ENCODE assay signal across 8 mouse cellular contexts in genomic region chr13:56600216-56600890, GRCm38 (mm10). TPM values are rescaled to one million over a fixed set of nuclear protein-coding genes. Genes with fewer than 3 reads are reported as not detected.
DNase-seq lines count a peak whose midpoint lies in the region; ATAC-seq and TF ChIP-seq lines count a peak whose summit lies in the region.

No protein-coding gene starts in this region.

- H3K9me3 ChIP-seq in hindbrain, embryonic 10.5 days: no peaks in the 10 kb centered on the region
- H3K9me3 ChIP-seq in hindbrain, embryonic 16.5 days (ENCODE audit: control insufficient read depth, low read length): no peaks in the 10 kb centered on the region

- peak overlapping the region; percentile 80 for H3K27ac ChIP-seq in hindbrain, embryonic 10.5 days
- H3K27ac ChIP-seq in hindbrain, embryonic 16.5 days (ENCODE audit: low read depth, low read length): no peak overlapping the region
- H3K27ac ChIP-seq in heart, adult 2 months: peak overlapping the region; percentile 7; the same call in 1 of the 2 replicates
- no peak overlapping the region for H3K27ac ChIP-seq in left cerebral cortex, adult 2 months

- H3K4me2 ChIP-seq in hindbrain, embryonic 16.5 days (ENCODE audit: low read length): no peak overlapping the region

- H3K27me3 ChIP-seq in hindbrain, embryonic 10.5 days (ENCODE audit: insufficient read depth, poor library complexity, severe bottlenecking): no peaks in the 10 kb centered on the region
- H3K27me3 ChIP-seq in hindbrain, embryonic 16.5 days (replicated peaks; ENCODE audit: control insufficient read depth, insufficient read depth, low read length): no peaks in the 10 kb centered on the region; the same call in 1 of the 2 replicates
- no peaks in the 10 kb centered on the region for H3K27me3 ChIP-seq in heart, adult 2 months (ENCODE audit: control insufficient read depth, insufficient read depth, low read length)

- H3K4me1 ChIP-seq in hindbrain, embryonic 10.5 days (replicated peaks): peaks cover 35% of the 10 kb centered on the region
- peaks cover 11% of the 10 kb centered on the region for H3K4me1 ChIP-seq in hindbrain, embryonic 16.5 days (ENCODE audit: control insufficient read depth, insufficient read depth, low read depth, low read length)
- peaks cover 25% of the 10 kb centered on the region for H3K4me1 ChIP-seq in heart, adult 2 months (ENCODE audit: control insufficient read depth, insufficient read depth, low read length)

- DNase-seq in hindbrain, embryonic 10.5 days (ENCODE audit: low spot score): peak; percentile 47
- peak; percentile 81 for DNase-seq in brain, adult 2 months (ENCODE audit: low read depth, low spot score)
- peak; percentile 71 to 81 for DNase-seq in heart, adult 2 months
- DNase-seq in kidney, postnatal 14 days: peak; percentile 48
- DNase-seq in skeletal muscle tissue, adult 2 months (ENCODE audit: low read depth, low spot score): peak; percentile 85
- DNase-seq in spleen, postnatal 36 days (ENCODE audit: low spot score in 2 of 2): no peak
- DNase-seq in left cerebral cortex, adult 2 months (ENCODE audit: extremely low spot score in 1 of 2, low spot score in 2 of 2): no peak

- intact Hi-C loops in heart, adult 2 months (cut with DNase I): loop anchor here (2.0 kb wide), 1 partner anchor 34 kb away; no protein-coding TSS in a partner anchor
- intact Hi-C loops in left cerebral cortex, adult 2 months (cut with DNase I): no loop called here

- H3K9ac ChIP-seq in hindbrain, embryonic 16.5 days (ENCODE audit: low read depth, low read length): no peak overlapping the region
- H3K9ac ChIP-seq in heart, adult 2 months (ENCODE audit: low read depth, low read length): no peak overlapping the region

- no peaks in the 10 kb centered on the region for H3K36me3 ChIP-seq in hindbrain, embryonic 10.5 days
- no peaks in the 10 kb centered on the region for H3K36me3 ChIP-seq in hindbrain, embryonic 16.5 days (ENCODE audit: control insufficient read depth, insufficient read depth, low read length)
- H3K36me3 ChIP-seq in heart, adult 2 months (ENCODE audit: control insufficient read depth, insufficient read depth, low read length): no peaks in the 10 kb centered on the region

- H3K79me2 ChIP-seq in heart, adult 2 months (replicated peaks; ENCODE audit: control insufficient read depth, insufficient read depth, low read length): no peaks in the 10 kb centered on the region

- no peak for TF ChIP-seq POLR2A in heart, adult 2 months (IDR thresholded peaks at IDR 0.05; ENCODE audit: insufficient read depth, low read depth, low read length)

- WGBS in hindbrain, embryonic 10.5 days: 72% methylated on average over 10 of the region's 10 CpGs
- WGBS in hindbrain, embryonic 16.5 days: 64% methylated on average over 10 of the region's 10 CpGs
- WGBS in heart, adult 2 months: 14% methylated on average over 10 of the region's 10 CpGs

- TF ChIP-seq EP300 in heart, adult 2 months (IDR thresholded peaks at IDR 0.05; ENCODE audit: insufficient read depth, low read depth, low read length): no peak

- no peak for ATAC-seq in hindbrain, embryonic 16.5 days

- TF ChIP-seq CTCF in heart, adult 2 months (IDR thresholded peaks at IDR 0.05): no peak
- no peak for TF ChIP-seq CTCF in left cerebral cortex, adult 2 months (IDR thresholded peaks at IDR 0.05)

- no peak overlapping the region for H3K4me3 ChIP-seq in hindbrain, embryonic 10.5 days
- H3K4me3 ChIP-seq in hindbrain, embryonic 16.5 days (ENCODE audit: low read length): no peak overlapping the region
- no peak overlapping the region for H3K4me3 ChIP-seq in heart, adult 2 months
- H3K4me3 ChIP-seq in left cerebral cortex, adult 2 months: no peak overlapping the region

RNA-seq across cellular contexts. Expression of gene Tgfbi, which starts 9.0 kb away (rescaled TPM):
- polyA plus RNA-seq in hindbrain, embryonic 10.5 days (2016; fragmentation: Nextera tagmentation; extraction: Ambion mirVana): 38.4 and 42.9 TPM in 2 replicates
- polyA plus RNA-seq in hindbrain, embryonic 16.5 days (2015; fragmentation: Nextera tagmentation; extraction: Ambion mirVana): 6.3 and 7.9 TPM in 2 replicates
- total RNA-seq in heart, adult 2 months (2021): 10 to 100 TPM; 19.7 to 20.9 TPM
- polyA plus RNA-seq in heart, adult 2 months (2012; rRNA removed): 22.1 and 22.2 TPM in 2 replicates
- total RNA-seq in left cerebral cortex, adult 2 months (2021): 1 to 10 TPM; 3.8 to 5.1 TPM

RNA-seq across cellular contexts. Expression of gene Lect2, which starts 52.1 kb away (rescaled TPM):
- not detected in 2 replicates for polyA plus RNA-seq in hindbrain, embryonic 10.5 days (2016; fragmentation: Nextera tagmentation; extraction: Ambion mirVana)
- polyA plus RNA-seq in hindbrain, embryonic 16.5 days (2015; fragmentation: Nextera tagmentation; extraction: Ambion mirVana): not detected in 2 replicates
- total RNA-seq in heart, adult 2 months (2021): not detected
- polyA plus RNA-seq in heart, adult 2 months (2012; rRNA removed): not detected in 2 replicates
- total RNA-seq in left cerebral cortex, adult 2 months (2021): not detected

Comparison
In these comparisons a context has a peak if more than half of its experiments do, and no peak if none do; other contexts are left out.
1. H3K27ac ChIP-seq: peak in hindbrain, embryonic 10.5 days (single experiment) and heart, adult 2 months (single experiment); none in hindbrain, embryonic 16.5 days (single experiment) and left cerebral cortex, adult 2 months (single experiment).
2. DNase-seq: peak in hindbrain, embryonic 10.5 days (single experiment), brain, adult 2 months (single experiment), heart, adult 2 months (2 of 2), kidney, postnatal 14 days (single experiment) and skeletal muscle tissue, adult 2 months (single experiment); none in spleen, postnatal 36 days (0 of 2) and left cerebral cortex, adult 2 months (0 of 2).